Mouse (Mus musculus): ENCODE data around the gene Smg6.

DNA sequence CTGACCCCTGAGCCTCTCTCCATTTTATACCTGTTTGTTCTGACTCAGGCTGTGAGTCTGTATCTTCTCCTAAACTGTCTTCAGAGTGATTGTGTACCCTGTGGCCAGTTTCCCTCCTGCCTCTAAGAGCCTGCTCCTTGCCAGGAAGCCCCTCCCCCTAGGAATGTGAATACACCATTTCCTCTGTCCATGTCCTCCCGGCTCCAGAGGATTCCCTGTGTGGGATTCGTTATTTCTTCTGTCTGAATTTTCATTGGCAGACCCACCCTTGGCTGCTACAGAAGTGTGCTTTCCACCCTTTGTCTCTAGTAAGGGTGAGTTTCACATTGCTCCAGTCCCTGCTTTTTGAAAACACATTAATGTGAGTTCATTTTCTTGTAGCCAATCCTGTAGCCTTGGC lies 208.3 kb downstream of the Smg6 start:
- no peak for TF ChIP-seq CTCF (IDR thresholded peaks at IDR 0.05; ENCODE audit: extremely low read depth, insufficient read length, insufficient replicate concordance, low read depth, low read length)
- TF ChIP-seq POLR2A (IDR thresholded peaks at IDR 0.05; ENCODE audit: low read depth, low read length) = no peak
